Mouse (Mus musculus) right cerebral cortex, adult 2 months (tissue): ENCODE results near the gene Tmsb10.

ENCODE experiments used
- DNase-seq, 2 experiments: peaks; one replicate each; pipeline ENCODE4 v3.0.0; 2021 to 2022; ENCODE audit warnings: low spot score in 2 of 2

The Tmsb10 gene

DNA sequence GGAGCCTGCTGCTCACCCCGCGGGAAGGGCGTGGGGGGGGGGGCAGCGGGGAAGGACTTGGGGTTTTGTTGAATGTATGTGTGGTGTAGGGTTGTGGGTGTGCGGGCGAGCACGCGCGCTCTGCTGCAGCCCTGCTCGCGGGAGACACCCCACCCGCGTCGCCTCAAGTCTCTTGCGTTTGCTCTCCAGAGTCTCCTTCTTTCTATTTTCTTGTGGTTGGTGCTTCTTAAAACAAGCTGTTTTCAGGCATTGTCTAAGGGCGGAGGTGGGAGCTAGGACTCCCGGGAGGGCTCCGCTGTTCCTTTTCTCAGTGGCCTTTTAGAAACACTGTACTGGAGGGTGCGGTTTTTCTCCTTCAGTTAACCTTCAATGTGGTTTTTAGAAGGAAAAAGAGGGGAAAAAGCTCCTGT, at the start of gene Tmsb10:
Gene Tmsb10, minus strand, starts transcription at position 87 of the 410 bp plus-strand sequence.
- DNase-seq: no peak

- no peak for DNase-seq
Observed at GRCm38 (mm10) chr6:73003601-73004000, 45.1 kb upstream of the Tmsb10 start.

- no peak for DNase-seq
Observed at GRCm38 (mm10) chr6:73002391-73002790, 43.8 kb upstream of the Tmsb10 start.

DNA sequence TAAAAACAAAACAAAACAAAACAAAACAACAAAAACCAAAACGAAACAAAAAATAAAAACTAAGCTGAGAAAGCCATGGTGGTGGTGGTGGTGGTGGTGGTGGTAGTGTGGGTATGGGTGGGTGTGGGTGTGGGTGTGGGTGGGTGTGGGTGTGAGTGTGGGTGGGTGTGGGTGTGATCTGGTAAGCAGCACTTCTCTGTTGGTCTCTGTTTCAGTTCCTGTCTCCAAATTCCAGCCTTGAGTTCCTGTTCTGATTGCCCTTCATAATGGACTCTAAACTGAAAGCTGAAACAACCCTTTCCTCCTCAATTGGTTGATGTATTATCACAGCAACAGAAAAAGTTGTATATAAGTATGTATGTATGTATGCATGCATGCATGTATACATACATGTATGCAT, 40.3 kb upstream of the Tmsb10 start:
- no peak for DNase-seq

- DNase-seq: no peak
Observed at GRCm38 (mm10) chr6:72993688-72994082, 35.1 kb upstream of the Tmsb10 start.

- DNase-seq: no peak
Observed at GRCm38 (mm10) chr6:72993054-72993687, 34.6 kb upstream of the Tmsb10 start.

DNA sequence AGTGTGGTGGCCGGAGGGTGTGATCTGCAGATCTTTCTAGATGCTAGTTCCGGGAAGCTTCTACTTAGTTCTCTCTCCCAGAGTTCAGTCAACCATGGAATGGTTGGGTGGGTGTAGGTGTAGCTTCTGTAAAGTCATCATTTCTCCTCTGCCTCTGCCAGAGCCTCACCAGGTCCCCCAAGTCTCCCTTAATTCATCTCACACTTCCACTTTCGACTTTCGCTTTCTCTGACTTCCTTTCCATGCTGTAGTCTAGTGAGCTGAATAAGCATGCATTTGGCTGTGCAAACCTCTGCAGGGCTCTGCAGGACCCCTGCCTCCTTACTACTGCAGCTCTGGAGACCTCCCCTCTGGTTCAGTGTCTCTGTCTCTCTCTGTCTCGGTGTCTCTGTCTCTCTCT, 31.7 kb upstream of the Tmsb10 start:
- no peak for DNase-seq

DNA sequence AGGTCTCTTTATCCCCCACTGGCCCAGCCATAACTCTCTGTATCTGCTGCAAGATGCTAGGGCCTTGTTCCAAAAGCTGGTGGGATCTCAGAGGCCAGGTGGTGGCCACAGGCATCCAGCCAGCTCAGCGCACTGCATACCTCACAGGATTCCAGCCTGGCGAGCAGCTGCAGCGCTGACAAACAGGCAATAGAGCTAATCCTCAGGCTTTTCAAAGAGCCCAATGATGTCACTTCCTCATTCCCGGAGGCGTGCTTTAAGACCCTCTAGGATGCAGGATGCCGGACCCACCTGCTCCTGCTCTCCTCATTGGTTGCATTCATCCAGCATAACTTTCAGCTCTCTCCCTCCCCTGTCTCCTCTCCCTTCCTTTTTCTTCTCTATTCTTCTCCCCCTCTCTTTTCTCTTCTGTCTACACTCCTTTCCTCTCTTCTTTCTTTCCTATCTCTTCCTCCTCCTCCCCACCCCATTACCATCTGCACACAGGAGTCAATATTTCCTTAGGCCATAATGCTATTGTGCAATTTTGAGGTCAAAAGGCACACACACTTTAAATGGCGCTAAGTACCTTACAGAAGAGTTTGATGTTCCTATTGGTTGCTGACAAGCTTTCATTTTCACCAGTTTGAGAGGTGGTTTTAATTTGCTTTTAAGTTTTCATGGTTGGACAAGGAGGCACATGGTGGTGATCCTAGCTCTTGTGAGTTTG, 30.6 kb upstream of the Tmsb10 start:
- no peak for DNase-seq

- no peak for DNase-seq
Observed at GRCm38 (mm10) chr6:72982506-72982905, 24.0 kb upstream of the Tmsb10 start.

DNA sequence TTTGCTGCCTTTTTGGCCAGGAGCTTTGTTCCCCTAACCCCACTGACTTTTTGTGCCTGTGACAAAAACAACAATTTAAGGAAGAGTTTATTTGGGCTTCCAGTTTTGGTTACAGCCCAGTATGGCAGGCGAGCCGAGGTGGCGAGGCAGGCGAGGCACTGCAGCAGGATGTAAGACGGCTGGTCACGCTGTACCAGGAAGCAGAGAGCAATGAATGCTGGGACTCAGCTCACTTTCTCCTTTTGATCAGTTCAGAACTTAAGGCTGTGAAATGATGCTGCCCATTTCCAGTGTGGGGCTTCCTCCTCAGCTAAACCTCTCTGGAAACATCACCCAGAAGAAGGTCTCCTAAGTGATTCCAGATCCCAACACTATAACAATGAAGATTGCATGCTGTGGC, 23.3 kb upstream of the Tmsb10 start:
- DNase-seq: no peak

- peak; percentile 17 to 18 for DNase-seq
Observed at GRCm38 (mm10) chr6:72981124-72981651, 22.6 kb upstream of the Tmsb10 start.

GRCm38 (mm10) chr6:72976866-72977265, 18.3 kb upstream of the Tmsb10 start:
- DNase-seq: no peak

GRCm38 (mm10) chr6:72971074-72971473, 12.5 kb upstream of the Tmsb10 start:
- no peak for DNase-seq

- no peak for DNase-seq
Observed at GRCm38 (mm10) chr6:72969787-72970186, 11.2 kb upstream of the Tmsb10 start.

DNA sequence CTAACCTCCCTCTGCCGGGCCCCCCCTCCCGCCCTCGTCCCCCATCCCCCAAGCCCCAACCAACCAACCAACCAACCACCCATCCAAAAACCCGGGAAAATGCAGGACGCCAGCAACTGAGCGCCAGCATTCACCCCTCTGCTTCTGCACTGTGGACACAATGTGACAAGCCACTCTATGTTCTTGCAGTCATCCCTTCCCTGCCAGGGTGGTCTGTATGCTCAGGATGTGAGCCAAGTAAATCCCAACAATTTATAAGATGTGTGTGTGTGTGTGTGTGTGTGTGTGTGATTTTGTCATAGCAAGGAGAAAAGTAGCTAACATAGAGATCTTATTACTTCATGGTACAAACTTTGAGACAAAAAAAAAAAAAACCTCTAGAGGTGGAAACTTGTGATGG, 6.7 kb upstream of the Tmsb10 start:
- no peak for DNase-seq

- DNase-seq: no peak
Observed at GRCm38 (mm10) chr6:72962281-72962741, 3.8 kb upstream of the Tmsb10 start.

- DNase-seq: no peak
Observed at GRCm38 (mm10) chr6:72961603-72962002, 3.1 kb upstream of the Tmsb10 start.

DNA sequence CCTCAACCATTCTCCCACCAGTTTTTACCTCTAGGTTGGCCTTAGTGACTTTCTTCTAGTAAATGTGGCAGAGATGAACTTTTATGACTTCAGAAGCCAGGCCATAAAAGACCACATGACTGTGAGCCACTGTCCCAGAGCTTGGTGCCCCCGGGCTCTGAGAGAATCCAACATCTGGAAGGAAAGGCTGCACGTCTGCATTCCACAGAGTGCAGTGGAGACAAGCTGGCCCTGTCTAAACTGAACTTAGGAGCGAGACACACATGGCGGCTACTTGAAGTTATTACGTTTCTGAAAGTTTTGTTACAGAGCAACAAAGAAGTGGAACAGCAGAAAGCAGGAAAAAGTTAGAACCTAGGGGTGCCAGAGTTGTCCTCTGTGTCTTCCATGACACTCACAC, 2.1 kb upstream of the Tmsb10 start:
- DNase-seq: no peak

- peak; percentile 13 to 16 for DNase-seq
Observed at GRCm38 (mm10) chr6:72959175-72959574, 627 bp upstream of the Tmsb10 start.

DNA sequence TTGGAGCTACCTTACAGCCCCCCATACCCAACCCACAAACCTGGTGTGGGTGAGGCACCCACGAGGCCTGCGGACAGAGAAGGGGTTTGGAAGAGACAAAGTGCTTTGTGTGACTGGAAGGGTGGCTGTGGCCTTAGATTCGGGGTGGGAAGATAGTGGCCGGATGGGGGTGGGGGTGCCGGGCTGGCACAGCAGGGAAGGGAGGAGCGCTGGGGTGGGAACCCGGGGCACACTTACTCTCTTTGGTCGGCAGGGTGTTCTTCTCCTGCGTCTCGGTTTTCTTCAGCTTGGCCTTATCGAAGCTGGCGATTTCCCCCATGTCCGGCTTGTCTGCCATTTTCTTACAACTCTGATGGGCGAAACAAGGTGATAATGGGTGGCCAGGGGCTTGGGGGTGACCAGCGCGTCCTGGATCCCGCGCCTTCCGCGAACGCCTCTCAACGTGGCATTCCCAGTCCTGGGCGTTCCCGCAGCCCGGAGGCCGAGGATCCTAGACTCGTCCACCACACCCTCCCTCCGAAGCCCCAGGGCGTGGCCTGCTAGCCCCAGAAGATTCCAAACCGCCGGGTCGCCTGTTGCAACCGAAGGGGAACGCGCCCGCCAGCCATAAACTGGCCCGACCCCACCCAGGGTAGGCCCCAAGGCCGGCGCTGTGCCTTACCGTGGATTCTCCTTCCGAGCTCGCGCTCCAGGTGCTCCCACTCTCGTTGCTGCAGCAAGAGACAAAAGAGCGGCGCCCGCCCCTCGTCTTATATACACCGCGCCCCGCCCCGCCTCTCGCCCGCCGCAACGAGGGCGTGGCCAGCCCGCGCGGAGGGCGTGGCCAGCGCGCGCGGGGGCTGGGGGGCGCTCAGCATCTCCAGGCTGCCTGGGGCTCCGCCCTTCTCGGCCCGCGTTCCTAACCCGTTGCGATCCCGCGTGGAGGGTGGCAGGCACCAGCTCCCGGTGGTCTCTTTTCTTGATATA, 589 bp downstream of the Tmsb10 start:
- DNase-seq: peak; percentile 79 to 82

GRCm38 (mm10) chr6:72957093-72957435, 1.5 kb downstream of the Tmsb10 start:
- peak; percentile 18 to 19 for DNase-seq
